8 mouse cellular contexts compared by ENCODE assay signal in genomic region chr13:21166936-21167909, GRCm38 (mm10). TPM values are rescaled to one million over a fixed set of nuclear protein-coding genes. Genes with fewer than 3 reads are reported as not detected.
DNase-seq lines count a peak whose midpoint lies in the region; ATAC-seq and TF ChIP-seq lines count a peak whose summit lies in the region.

No protein-coding gene starts in this region.

- H3K4me1 ChIP-seq in ES-E14 (ENCODE audit: control insufficient read depth in 2 of 2, insufficient read depth in 2 of 2, low read length in 2 of 2, poor library complexity in 1 of 2) = peaks cover 0 to 8% of the 10 kb centered on the region in 2 experiments; a peak in 1 of 4 replicates
- H3K4me1 ChIP-seq in forebrain, embryonic 12.5 days = peaks cover 6% of the 10 kb centered on the region
- no peaks in the 10 kb centered on the region; the same call in 1 of the 2 replicates for H3K4me1 ChIP-seq in heart, postnatal 0 days (ENCODE audit: control insufficient read depth, insufficient read depth)
- no peaks in the 10 kb centered on the region; the same call in 1 of the 2 replicates for H3K4me1 ChIP-seq in lung, adult 2 months (ENCODE audit: control insufficient read depth, insufficient read depth, low read length)
- H3K4me1 ChIP-seq in neural tube, embryonic 15.5 days = peaks cover 29% of the 10 kb centered on the region; the same call in 1 of the 2 replicates

- WGBS in forebrain, embryonic 12.5 days = 2% methylated on average over 27 of the region's 27 CpGs
- under 1% methylated on average over 27 of the region's 27 CpGs for WGBS in heart, postnatal 0 days
- 2% methylated on average over 27 of the region's 27 CpGs for WGBS in lung, adult 2 months
- under 1% methylated on average over 27 of the region's 27 CpGs for WGBS in neural tube, embryonic 15.5 days

- in situ Hi-C loops in ES-E14 (cut with MboI; ENCODE audit: low sequenced_read_pairs in 2 of 2, unreplicated experiment in 2 of 2) = loop anchor here in 1 of 2 experiments (10.0 to 25.0 kb wide), 3 partner anchors 68 to 758 kb away; partner anchors contain the start of genes Hist1h2ai, Hist1h2bl, Hist1h2bm and Hist1h3h

- H3K4me2 ChIP-seq in forebrain, embryonic 12.5 days = peak overlapping the region; percentile 81
- H3K4me2 ChIP-seq in heart, postnatal 0 days (ENCODE audit: low read depth, low read length) = peak overlapping the region; percentile 84
- peak overlapping the region; percentile 92 for H3K4me2 ChIP-seq in neural tube, embryonic 15.5 days

- H3K36me3 ChIP-seq in ES-E14 (ENCODE audit: control insufficient read depth, insufficient read depth, low read length, poor library complexity, severe bottlenecking) = no peaks in the 10 kb centered on the region
- no peaks in the 10 kb centered on the region for H3K36me3 ChIP-seq in forebrain, embryonic 12.5 days (replicated peaks)
- no peaks in the 10 kb centered on the region for H3K36me3 ChIP-seq in heart, postnatal 0 days (replicated peaks; ENCODE audit: control insufficient read depth, insufficient read depth, low read length)
- H3K36me3 ChIP-seq in neural tube, embryonic 15.5 days = no peaks in the 10 kb centered on the region

- no peak overlapping the region; the same call in 1 of the 2 replicates for H3K9ac ChIP-seq in ES-E14 (ENCODE audit: insufficient read depth, low read depth, low read length, poor library complexity, severe bottlenecking)
- H3K9ac ChIP-seq in forebrain, embryonic 12.5 days = peak overlapping the region; percentile 53
- peak overlapping the region; percentile 46; the same call in 1 of the 2 replicates for H3K9ac ChIP-seq in heart, postnatal 0 days (replicated peaks; ENCODE audit: low read depth, low read length)
- peak overlapping the region; percentile 26 for H3K9ac ChIP-seq in neural tube, embryonic 15.5 days (replicated peaks)

- no peak for TF ChIP-seq CTCF in heart, postnatal 0 days (IDR thresholded peaks at IDR 0.05; ENCODE audit: low read depth)
- no peak for TF ChIP-seq CTCF in lung, adult 2 months (IDR thresholded peaks at IDR 0.05; ENCODE audit: insufficient read depth, low read length)

- H3K27ac ChIP-seq in ES-E14 (ENCODE audit: insufficient read depth, low read depth, low read length, poor library complexity, severe bottlenecking) = no peak overlapping the region
- H3K27ac ChIP-seq in forebrain, embryonic 12.5 days = 0 out of 2 replicates have a peak overlapping the region, but pooled peaks have one; percentile 36
- H3K27ac ChIP-seq in heart, postnatal 0 days (ENCODE audit: low read depth) = 0 out of 2 replicates have a peak overlapping the region, but pooled peaks have one; percentile 28
- H3K27ac ChIP-seq in neural tube, embryonic 15.5 days (replicated peaks) = peak overlapping the region; percentile 58; the same call in 1 of the 2 replicates

- TF ChIP-seq POLR2A in lung, adult 2 months (IDR thresholded peaks at IDR 0.05; ENCODE audit: borderline replicate concordance, extremely low read depth, low read depth, low read length) = no peak

- peak; percentile 52 for ATAC-seq in forebrain, embryonic 12.5 days (ENCODE audit: low FRiP score)
- ATAC-seq in heart, postnatal 0 days (ENCODE audit: insufficient read depth, low read depth) = peak; percentile 56
- peak; percentile 72 for ATAC-seq in neural tube, embryonic 15.5 days (ENCODE audit: low FRiP score)

- peak overlapping the region; percentile 72 to 76 for H3K4me3 ChIP-seq in ES-E14 (ENCODE audit: insufficient read depth in 1 of 2, low read depth in 1 of 2, low read length in 2 of 2, poor library complexity in 1 of 2, severe bottlenecking in 1 of 2)
- H3K4me3 ChIP-seq in forebrain, embryonic 12.5 days (replicated peaks) = peak overlapping the region; percentile 51
- peak overlapping the region; percentile 64 for H3K4me3 ChIP-seq in heart, postnatal 0 days (ENCODE audit: low read depth, low read length)
- H3K4me3 ChIP-seq in lung, adult 2 months (replicated peaks; ENCODE audit: extremely low read depth, low read depth, low read length) = peak overlapping the region; percentile 54
- peak overlapping the region; percentile 62 for H3K4me3 ChIP-seq in neural tube, embryonic 15.5 days (replicated peaks)

- no peak; the same call in 1 of the 2 replicates for TF ChIP-seq EP300 in heart, postnatal 0 days (IDR thresholded peaks at IDR 0.05; ENCODE audit: low read depth)

- no peak for DNase-seq in ES-E14 (ENCODE audit: low read depth, low spot score)
- peak; percentile 85 for DNase-seq in c-Kit-positive CD71-positive TER-119-positive erythroid progenitor cells, embryonic 14.5 days (ENCODE audit: low spot score)
- peak; percentile 63 for DNase-seq in heart, postnatal 0 days (ENCODE audit: low spot score)
- DNase-seq in kidney, postnatal 36 days = peak; percentile 70 to 78
- DNase-seq in lung, adult 2 months = peak; percentile 66
- DNase-seq in thymus, postnatal 0 days (ENCODE audit: low spot score) = peak; percentile 91

- H3K9me3 ChIP-seq in ES-E14 (ENCODE audit: control insufficient read depth, insufficient read depth, low read depth, low read length) = no peaks in the 10 kb centered on the region
- no peaks in the 10 kb centered on the region for H3K9me3 ChIP-seq in forebrain, embryonic 12.5 days
- H3K9me3 ChIP-seq in heart, postnatal 0 days (replicated peaks; ENCODE audit: control insufficient read depth, low read length) = no peaks in the 10 kb centered on the region
- H3K9me3 ChIP-seq in neural tube, embryonic 15.5 days (replicated peaks) = no peaks in the 10 kb centered on the region

- peaks cover 10% of the 10 kb centered on the region; the same call in 1 of the 2 replicates for H3K27me3 ChIP-seq in forebrain, embryonic 12.5 days
- no peaks in the 10 kb centered on the region for H3K27me3 ChIP-seq in heart, postnatal 0 days (ENCODE audit: control insufficient read depth, insufficient read depth, low read length)
- peaks cover 4% of the 10 kb centered on the region for H3K27me3 ChIP-seq in neural tube, embryonic 15.5 days (replicated peaks)

TF ChIP-seq in ES-E14, 5 proteins besides CTCF, POLR2A, EP300 and RAD21:
- TF ChIP-seq MAFK (IDR thresholded peaks at IDR 0.05; ENCODE audit: insufficient read depth, low read depth, low read length) = peak; percentile 85
- TF ChIP-seq ZC3H11A (IDR thresholded peaks at IDR 0.05; ENCODE audit: borderline replicate concordance, low read depth, low read length) = no peak
- TF ChIP-seq HCFC1 (IDR thresholded peaks at IDR 0.05; ENCODE audit: borderline replicate concordance, insufficient read depth, low read length) = no peak

RNA-seq across cellular contexts. Expression of gene Trim27, which starts 12.0 kb away (rescaled TPM):
- 115 and 128 TPM in 2 replicates for total RNA-seq in ES-E14 (2012; rRNA removed)
- 132 and 153 TPM in 2 replicates for polyA plus RNA-seq in forebrain, embryonic 12.5 days (2016; fragmentation: Nextera tagmentation; extraction: Ambion mirVana)
- total RNA-seq in heart, postnatal 0 days (2014; rRNA removed; ENCODE audit: low replicate concordance) = 54.7 and 58.2 TPM in 2 replicates
- 33.0 and 35.3 TPM in 2 replicates for polyA plus RNA-seq in heart, postnatal 0 days (2015; fragmentation: Nextera tagmentation; extraction: Ambion mirVana)
- 34.8 and 53.5 TPM in 2 replicates for polyA plus RNA-seq in lung, adult 2 months (2012; rRNA removed)
- 76.1 and 94.7 TPM in 2 replicates for polyA plus RNA-seq in neural tube, embryonic 15.5 days (2015; fragmentation: Nextera tagmentation; extraction: Ambion mirVana)
- polyA plus RNA-seq in thymus, postnatal 0 days (2015; fragmentation: Nextera tagmentation; extraction: Ambion mirVana) = 160 and 174 TPM in 2 replicates

RNA-seq across cellular contexts. Expression of gene Olfr1368, which starts 21.6 kb away (rescaled TPM):
- not detected in 2 replicates for total RNA-seq in ES-E14 (2012; rRNA removed)
- polyA plus RNA-seq in forebrain, embryonic 12.5 days (2016; fragmentation: Nextera tagmentation; extraction: Ambion mirVana) = not detected in 2 replicates
- total RNA-seq in heart, postnatal 0 days (2014; rRNA removed; ENCODE audit: low replicate concordance) = not detected in 2 replicates
- not detected in 2 replicates for polyA plus RNA-seq in heart, postnatal 0 days (2015; fragmentation: Nextera tagmentation; extraction: Ambion mirVana)
- not detected in 2 replicates for polyA plus RNA-seq in lung, adult 2 months (2012; rRNA removed)
- polyA plus RNA-seq in neural tube, embryonic 15.5 days (2015; fragmentation: Nextera tagmentation; extraction: Ambion mirVana) = not detected in 2 replicates
- not detected in 2 replicates for polyA plus RNA-seq in thymus, postnatal 0 days (2015; fragmentation: Nextera tagmentation; extraction: Ambion mirVana)

RNA-seq across cellular contexts. Expression of gene Olfr263, which starts 37.8 kb away (rescaled TPM):
- total RNA-seq in ES-E14 (2012; rRNA removed) = not detected in 2 replicates
- polyA plus RNA-seq in forebrain, embryonic 12.5 days (2016; fragmentation: Nextera tagmentation; extraction: Ambion mirVana) = not detected in 2 replicates
- not detected in 2 replicates for total RNA-seq in heart, postnatal 0 days (2014; rRNA removed; ENCODE audit: low replicate concordance)
- not detected in 2 replicates for polyA plus RNA-seq in heart, postnatal 0 days (2015; fragmentation: Nextera tagmentation; extraction: Ambion mirVana)
- polyA plus RNA-seq in lung, adult 2 months (2012; rRNA removed) = not detected in 2 replicates
- not detected in 2 replicates for polyA plus RNA-seq in neural tube, embryonic 15.5 days (2015; fragmentation: Nextera tagmentation; extraction: Ambion mirVana)
- not detected in 2 replicates for polyA plus RNA-seq in thymus, postnatal 0 days (2015; fragmentation: Nextera tagmentation; extraction: Ambion mirVana)

RNA-seq across cellular contexts. Expression of gene Olfr1369-ps1, which starts 55.9 kb away (rescaled TPM):
- total RNA-seq in ES-E14 (2012; rRNA removed) = 0.11 and 0.22 TPM in 2 replicates
- polyA plus RNA-seq in forebrain, embryonic 12.5 days (2016; fragmentation: Nextera tagmentation; extraction: Ambion mirVana) = not detected in 2 replicates
- not detected in 2 replicates for total RNA-seq in heart, postnatal 0 days (2014; rRNA removed; ENCODE audit: low replicate concordance)
- not detected in 2 replicates for polyA plus RNA-seq in heart, postnatal 0 days (2015; fragmentation: Nextera tagmentation; extraction: Ambion mirVana)
- not detected in 2 replicates for polyA plus RNA-seq in lung, adult 2 months (2012; rRNA removed)
- 0.20 TPM in 1 of 2 replicates, not detected in the other for polyA plus RNA-seq in neural tube, embryonic 15.5 days (2015; fragmentation: Nextera tagmentation; extraction: Ambion mirVana)
- polyA plus RNA-seq in thymus, postnatal 0 days (2015; fragmentation: Nextera tagmentation; extraction: Ambion mirVana) = 0.14 and 0.18 TPM in 2 replicates
